Mouse (Mus musculus): ENCODE measurements around the gene Abcg5.

The Abcg5 gene

DNA sequence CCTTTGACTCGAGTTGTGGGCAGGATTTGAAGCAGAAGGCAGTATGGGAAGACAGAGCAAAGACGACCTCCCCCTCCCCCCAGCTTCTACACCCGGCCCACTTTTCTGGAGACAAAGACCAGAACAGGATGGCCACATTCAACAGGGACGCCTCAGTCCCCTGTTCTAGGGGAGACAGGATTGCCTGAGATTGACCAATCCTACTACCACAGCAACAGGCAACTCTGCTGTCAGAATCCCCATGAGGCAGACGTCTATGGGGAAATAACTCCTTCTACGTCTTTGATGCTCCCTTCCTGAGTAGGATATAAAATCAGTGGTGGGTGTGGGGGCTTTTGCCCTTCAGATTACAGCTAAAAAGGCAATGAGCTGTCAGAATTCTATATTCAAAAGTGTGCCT, 1.5 kb upstream of the Abcg5 start:
- DNase-seq = no peak

GRCm38 (mm10) chr17:84681670-84682069, 1.1 kb downstream of the Abcg5 start:
- DNase-seq = no peak

- no peak for DNase-seq
Measured at GRCm38 (mm10) chr17:84677595-84677994, 5.2 kb downstream of the Abcg5 start.

- no peak for DNase-seq
Measured at GRCm38 (mm10) chr17:84675951-84676366, 6.9 kb downstream of the Abcg5 start, which contains the start of gene Abcg8. Gene Abcg8 (plus strand): TSS chr17:84676302.

GRCm38 (mm10) chr17:84675204-84675603, 7.6 kb downstream of the Abcg5 start:
- no peak for DNase-seq

- no peak for DNase-seq
Measured at GRCm38 (mm10) chr17:84674048-84674447, 8.8 kb downstream of the Abcg5 start.

DNA sequence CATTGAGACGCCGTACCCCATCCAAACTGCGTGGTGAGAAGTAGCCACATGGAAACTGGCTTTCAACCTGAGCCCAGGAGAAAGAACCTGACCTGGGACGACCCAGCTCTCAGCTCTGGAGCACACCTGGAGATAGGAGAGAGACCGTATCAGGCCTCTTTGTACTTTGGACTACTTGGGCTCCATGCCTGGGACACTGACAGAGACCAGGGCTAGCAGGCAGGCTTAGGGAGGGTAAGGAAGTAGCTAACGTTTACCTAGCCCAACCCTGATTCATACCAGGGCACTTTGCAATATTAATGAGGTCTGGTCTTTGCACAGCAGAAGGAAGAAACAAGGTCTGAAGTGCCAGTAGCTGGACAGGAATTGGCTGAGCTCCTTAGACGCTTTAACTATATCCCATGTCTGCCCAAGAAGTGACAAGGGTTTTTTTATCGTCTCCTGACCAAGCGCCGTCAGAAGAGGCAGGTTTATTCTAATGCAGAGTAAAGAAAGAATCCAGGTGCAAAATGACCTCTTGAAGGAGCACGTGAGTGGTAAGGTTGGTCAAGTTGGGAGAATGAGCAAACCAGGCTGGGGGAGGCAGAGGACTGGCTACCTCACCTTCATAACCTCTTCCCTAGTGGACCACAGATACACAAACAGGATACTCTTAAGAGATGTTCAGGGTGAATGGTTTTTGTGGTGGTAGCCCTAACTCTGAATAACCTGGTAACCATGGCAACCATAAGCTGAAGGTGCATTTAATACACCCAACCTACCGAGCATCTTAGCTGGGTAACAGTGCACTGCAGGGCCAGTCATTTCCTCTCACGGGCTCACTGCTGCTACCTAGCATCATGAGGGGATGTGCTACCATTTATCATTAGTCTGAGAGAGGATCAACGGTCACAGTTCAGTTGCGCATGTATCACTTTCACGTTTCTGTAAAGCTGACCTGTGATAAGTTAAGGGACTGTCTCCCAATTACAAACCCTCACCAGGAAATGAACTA, 10.1 kb downstream of the Abcg5 start:
- no peak for DNase-seq

DNA sequence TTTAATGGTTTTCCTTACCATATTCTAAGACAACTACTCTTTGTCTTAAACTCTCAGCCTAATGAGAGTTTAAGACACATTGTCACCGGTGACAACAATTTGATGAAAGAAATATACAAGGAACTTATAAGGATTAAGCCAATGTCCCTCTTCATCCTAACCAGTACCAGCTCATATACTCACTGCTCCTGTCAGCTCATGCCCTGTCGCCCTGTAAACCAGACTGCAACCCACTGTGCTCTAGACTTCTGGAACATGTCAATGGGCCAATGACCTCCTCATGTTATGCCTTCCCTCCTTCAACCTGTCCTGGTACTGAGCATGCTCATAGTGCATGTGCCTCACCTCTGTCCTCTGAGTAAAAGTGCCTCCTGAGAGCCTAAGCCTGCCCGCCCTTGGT, 15.0 kb downstream of the Abcg5 start:
- no peak for DNase-seq

- no peak for DNase-seq
Measured at GRCm38 (mm10) chr17:84665691-84666090, 17.1 kb downstream of the Abcg5 start.

GRCm38 (mm10) chr17:84665053-84665452, 17.8 kb downstream of the Abcg5 start:
- no peak for DNase-seq

DNA sequence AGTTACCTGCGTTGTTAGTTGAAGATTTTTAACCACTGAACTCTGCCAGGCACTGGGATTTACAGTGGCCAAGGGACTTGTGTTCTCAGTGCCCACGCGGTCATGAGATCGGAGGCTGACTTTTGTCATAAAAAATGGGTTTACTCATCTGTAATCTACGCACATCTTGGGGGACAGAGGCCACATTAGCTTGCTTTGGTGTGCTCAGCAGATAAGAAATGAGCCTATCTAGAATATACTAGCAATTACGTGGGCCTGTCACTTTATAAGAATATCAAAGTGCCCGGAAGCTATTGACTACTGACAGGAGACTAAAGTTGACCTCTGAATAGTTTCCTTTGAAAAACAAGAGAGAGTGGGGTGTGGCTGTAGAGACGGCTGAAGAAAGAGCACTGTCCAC, 23.9 kb downstream of the Abcg5 start:
- no peak for DNase-seq

GRCm38 (mm10) chr17:84658195-84658594, 24.6 kb downstream of the Abcg5 start:
- no peak for DNase-seq

DNA sequence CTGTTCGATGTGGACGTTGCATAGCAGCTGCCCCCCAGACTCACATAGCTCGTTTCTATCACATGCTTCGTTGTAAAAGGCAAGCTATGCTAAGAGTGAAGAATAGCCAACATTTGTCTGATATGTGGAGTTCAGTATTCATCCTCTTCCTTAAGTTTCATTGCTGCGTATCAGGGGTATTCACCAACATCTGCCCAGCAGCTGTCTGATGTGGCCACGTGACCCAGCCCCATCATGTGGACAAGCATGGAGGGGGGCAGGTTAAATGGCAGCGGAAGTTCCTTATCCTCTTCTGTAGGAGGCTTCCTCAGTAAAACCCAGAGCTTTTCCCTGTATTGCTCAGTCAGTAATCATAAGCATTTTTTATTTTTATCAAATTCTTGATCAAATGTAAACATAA, 25.0 kb downstream of the Abcg5 start:
- no peak for DNase-seq

DNA sequence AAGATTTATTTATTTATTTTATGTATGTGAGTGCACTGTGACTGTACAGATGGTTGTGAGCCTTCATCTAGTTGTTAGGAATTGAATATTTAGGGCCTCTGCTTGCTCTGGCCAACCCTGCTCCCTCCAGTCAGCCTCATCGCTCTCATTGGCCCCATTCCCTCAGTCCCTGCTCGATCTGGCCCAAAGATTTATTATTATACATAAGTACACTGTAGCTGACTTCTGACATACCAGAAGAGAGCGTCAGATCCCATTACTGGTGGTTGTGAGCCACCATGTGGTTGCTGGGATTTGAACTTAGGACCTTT, 25.4 kb downstream of the Abcg5 start:
- no peak for DNase-seq

GRCm38 (mm10) chr17:84656653-84657421, 26.0 kb downstream of the Abcg5 start:
- DNase-seq = no peak

DNA sequence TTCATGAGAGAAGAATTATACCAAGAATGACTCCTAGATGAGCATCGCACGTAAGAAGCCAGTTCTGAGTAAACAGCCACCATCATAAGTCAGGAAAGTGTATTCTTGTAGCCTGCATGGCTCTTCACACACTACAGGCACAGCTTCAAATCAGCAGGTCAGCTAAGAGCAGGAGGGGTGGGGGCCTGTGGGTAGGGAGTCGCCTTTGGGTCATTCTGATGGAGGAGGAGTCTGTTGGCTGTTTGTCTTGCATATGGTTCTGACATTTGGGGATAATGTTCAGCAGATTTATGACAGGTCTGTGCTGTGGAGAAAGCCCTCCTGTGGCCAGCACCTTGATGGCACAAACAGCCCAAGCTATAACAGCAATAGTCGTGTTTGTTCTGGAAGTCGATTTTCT, 26.6 kb downstream of the Abcg5 start:
- DNase-seq = no peak

DNA sequence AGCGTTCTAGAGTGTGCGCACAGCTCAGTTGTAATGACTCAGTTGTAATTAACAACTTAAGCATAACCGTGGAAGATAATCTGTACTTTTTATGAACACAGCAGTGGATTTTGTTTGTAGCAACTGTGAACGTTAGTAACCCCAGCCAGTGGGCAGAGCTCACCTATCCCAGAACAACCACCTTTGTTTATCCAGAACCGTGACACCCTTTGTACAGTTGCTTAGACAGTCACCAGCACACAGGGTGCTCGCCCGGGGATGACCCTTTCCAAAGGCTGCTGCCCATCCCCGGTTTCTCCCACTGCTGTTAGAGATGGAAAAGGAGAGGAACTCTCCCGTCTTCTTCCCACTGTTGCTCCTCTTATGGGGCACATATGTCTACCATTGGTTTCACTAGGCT, 29.3 kb downstream of the Abcg5 start:
- no peak for DNase-seq

GRCm38 (mm10) chr17:84650302-84651017, 32.4 kb downstream of the Abcg5 start:
- no peak for DNase-seq

DNA sequence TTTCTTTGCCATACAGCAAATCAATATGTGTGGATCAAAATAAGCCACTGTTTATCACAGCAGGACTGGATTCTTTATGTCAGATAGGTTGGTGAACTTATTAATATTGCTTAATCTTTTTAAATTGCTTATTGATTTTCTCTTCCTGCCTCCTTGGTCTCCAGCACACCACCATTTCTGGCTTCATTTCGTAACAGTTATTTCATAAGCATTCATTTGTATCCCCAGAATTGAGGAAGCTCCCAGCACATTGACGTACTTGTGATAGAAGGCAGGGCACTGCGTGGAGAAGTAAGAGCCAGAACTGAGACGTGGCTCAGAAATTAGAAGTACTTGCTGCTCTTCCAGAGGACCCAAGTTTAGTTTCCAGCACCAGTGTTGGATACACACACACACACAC, 35.2 kb downstream of the Abcg5 start:
- no peak for DNase-seq

DNA sequence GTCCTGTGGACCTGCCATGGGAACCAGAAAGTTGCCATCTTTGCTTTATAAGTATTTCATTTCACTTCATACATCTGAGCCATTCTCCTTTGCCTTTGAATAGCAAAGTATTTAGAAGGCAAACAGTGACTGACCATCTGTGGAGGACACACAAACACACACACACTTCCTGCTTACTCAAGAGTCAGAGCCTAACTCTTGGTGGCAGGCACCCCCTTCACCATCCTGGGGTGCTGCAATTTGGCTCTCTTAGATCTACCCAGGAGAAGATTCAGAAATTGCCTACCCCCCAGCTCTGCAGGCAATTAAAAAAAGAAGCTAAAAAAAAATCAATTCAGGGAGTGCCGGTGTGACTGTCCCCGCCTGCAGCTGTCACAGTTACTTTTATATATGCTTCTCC, 36.3 kb downstream of the Abcg5 start:
- no peak for DNase-seq

DNA sequence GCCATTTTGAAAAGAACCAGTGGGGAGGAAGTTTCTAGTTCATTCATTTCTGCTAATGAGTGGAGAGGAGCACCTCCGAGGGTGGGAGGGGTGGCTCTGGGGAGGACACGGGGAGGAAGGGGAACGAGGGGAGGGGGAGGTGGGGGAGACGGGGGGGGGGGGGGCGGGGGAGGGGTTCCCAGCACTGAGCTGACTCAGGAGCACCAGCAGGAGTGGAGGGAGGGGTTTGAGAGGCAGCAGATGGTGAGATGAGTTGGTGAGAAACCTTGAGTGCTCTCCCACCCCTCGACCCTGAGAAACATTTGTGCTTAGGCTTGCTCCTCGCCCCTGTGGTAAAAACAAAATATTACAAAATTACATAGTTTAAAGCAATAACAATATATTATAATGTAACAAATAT, 36.9 kb downstream of the Abcg5 start:
- no peak for DNase-seq

GRCm38 (mm10) chr17:84645119-84645518, 37.7 kb downstream of the Abcg5 start:
- DNase-seq = no peak

DNA sequence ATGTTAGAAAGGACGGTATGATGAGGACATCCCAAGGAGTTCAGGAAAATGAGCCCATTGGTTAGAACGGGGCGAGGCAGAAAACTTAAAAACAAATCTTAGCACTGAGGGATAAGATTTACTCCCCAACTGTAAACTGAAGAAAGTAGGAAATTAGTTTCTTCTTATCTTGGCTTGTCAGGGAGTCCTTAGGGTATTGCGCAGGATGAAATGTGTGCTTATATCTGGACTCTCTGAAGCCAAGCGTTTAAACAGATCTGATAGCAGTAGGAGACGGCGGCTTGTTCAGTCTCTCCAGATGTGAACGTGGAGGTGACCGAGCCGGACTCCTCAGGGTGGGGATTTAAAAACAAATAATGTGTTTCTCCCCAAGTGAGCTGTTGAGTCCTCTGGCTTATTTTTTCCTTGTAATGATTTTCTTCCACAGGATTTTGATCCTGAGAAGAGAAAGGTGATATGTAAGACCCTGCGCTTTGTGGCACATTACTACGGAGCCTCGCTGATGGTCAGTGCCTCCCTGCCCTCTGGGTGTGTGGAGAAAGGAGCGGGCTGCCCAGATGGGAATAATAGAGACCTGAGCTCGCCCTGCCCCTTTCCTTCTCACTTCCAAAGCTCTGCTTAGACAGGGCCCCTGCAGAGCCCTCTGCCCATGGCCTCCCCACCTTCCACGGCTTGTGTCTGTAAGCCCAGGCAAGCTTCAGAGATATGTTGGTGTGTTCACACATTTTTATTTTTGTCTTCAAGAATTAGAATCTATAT, 38.3 kb downstream of the Abcg5 start:
- DNase-seq = no peak

Measured in thymus, postnatal 14 days (tissue).